Mouse (Mus musculus): ENCODE data around the gene Oxct1. TPM values are rescaled to one million over a fixed set of nuclear protein-coding genes. Genes with fewer than 3 reads are reported as not detected.
A peak's percentile ranks its signal among the peaks of the same experiment; 100 is the strongest.

Gene Oxct1
- total and polyA plus RNA-seq, 3 experiments: 304 to 1,524 (median 1,394) TPM

GRCm38 (mm10) chr15:3999144-3999543 is 27.0 kb upstream of the Oxct1 start:
- WGBS: 61% methylated on average over 2 of the region's 2 CpGs
- Histone ChIP-seq H3K4me1 (ENCODE audit: control insufficient read depth, insufficient read depth, low read length) (no peaks in the 10 kb centered on the region; the same call in none of the 2 replicates), H3K9ac (ENCODE audit: low read depth, low read length) (no peak overlapping the region), H3K4me3 (no peak overlapping the region), H3K79me2 (replicated peaks; ENCODE audit: control insufficient read depth, insufficient read depth, low read length) (no peaks in the 10 kb centered on the region), H3K36me3 (ENCODE audit: control insufficient read depth, insufficient read depth, low read length) (no peaks in the 10 kb centered on the region; the same call in 1 of the 2 replicates), H3K27me3 (ENCODE audit: control insufficient read depth, insufficient read depth, low read length) (no peaks in the 10 kb centered on the region), H3K27ac (no peak overlapping the region)
- DNase-seq: no peak
- TF ChIP-seq CTCF (IDR thresholded peaks at IDR 0.05): no peak
- TF ChIP-seq POLR2A (IDR thresholded peaks at IDR 0.05; ENCODE audit: insufficient read depth, low read depth, low read length): no peak
- no peak for TF ChIP-seq EP300 (IDR thresholded peaks at IDR 0.05; ENCODE audit: insufficient read depth, low read depth, low read length)
- intact Hi-C loops (cut with DNase I): no loop called here

DNA sequence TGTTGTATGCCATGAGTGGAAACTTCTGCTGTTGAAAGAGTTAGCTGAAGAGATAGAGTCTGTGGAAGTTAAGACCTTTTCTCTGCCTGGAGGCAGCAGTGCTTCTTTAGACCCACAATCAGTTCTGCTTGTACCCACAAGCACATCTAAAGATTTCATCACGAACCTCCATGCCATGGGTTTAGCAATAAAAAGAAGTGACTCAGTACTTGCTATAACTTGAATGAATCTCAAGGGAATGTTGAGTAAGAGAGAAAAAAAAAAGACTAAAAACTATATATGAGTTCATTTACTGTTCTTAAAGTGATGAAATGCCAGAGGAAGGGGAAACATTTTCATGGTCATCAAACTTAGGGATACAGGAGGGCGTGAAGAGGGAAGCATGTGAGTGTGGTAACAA is 25.6 kb upstream of the Oxct1 start:
- TF ChIP-seq EP300 (IDR thresholded peaks at IDR 0.05; ENCODE audit: insufficient read depth, low read depth, low read length): no peak
- TF ChIP-seq POLR2A (IDR thresholded peaks at IDR 0.05; ENCODE audit: insufficient read depth, low read depth, low read length): no peak
- TF ChIP-seq CTCF (IDR thresholded peaks at IDR 0.05): no peak
- Histone ChIP-seq H3K36me3 (ENCODE audit: control insufficient read depth, insufficient read depth, low read length) (no peaks in the 10 kb centered on the region), H3K27ac (no peak overlapping the region), H3K4me3 (no peak overlapping the region), H3K4me1 (ENCODE audit: control insufficient read depth, insufficient read depth, low read length) (no peaks in the 10 kb centered on the region; the same call in 1 of the 2 replicates), H3K27me3 (ENCODE audit: control insufficient read depth, insufficient read depth, low read length) (no peaks in the 10 kb centered on the region), H3K79me2 (replicated peaks; ENCODE audit: control insufficient read depth, insufficient read depth, low read length) (no peaks in the 10 kb centered on the region), H3K9ac (ENCODE audit: low read depth, low read length) (no peak overlapping the region)
- no peak for DNase-seq
- intact Hi-C loops (cut with DNase I): no loop called here
- 72% methylated on average over 2 of the region's 2 CpGs for WGBS

DNA sequence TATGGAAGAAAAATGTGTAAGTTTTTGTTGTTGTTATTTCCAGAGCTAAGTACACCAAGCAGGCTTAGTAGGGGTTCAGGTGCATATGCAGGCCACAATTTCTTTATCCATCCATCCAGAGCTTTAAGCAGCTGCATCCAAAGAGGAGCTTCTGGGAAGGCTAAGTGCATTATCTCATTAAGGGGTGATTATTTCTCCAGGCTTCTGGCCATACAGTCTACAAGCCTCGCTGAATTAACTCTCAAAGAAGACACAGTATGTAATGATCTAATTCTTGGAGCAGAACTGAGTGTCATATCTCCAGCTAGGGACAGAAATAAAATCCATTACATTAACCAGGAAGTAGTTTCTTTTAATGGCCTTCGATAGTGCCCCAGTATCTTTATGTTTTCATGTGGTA is 12.3 kb upstream of the Oxct1 start:
- TF ChIP-seq CTCF (IDR thresholded peaks at IDR 0.05): no peak
- TF ChIP-seq POLR2A (IDR thresholded peaks at IDR 0.05; ENCODE audit: insufficient read depth, low read depth, low read length): no peak
- no peak for TF ChIP-seq EP300 (IDR thresholded peaks at IDR 0.05; ENCODE audit: insufficient read depth, low read depth, low read length)
- WGBS: 46% methylated on average over 2 of the region's 2 CpGs
- H3K4me1 ChIP-seq (ENCODE audit: control insufficient read depth, insufficient read depth, low read length): no peaks in the 10 kb centered on the region
- intact Hi-C loops (cut with DNase I): no loop called here
- no peak overlapping the region for H3K4me3 ChIP-seq
- H3K36me3 ChIP-seq (ENCODE audit: control insufficient read depth, insufficient read depth, low read length): no peaks in the 10 kb centered on the region
- no peaks in the 10 kb centered on the region for H3K79me2 ChIP-seq (replicated peaks; ENCODE audit: control insufficient read depth, insufficient read depth, low read length)
- no peak for DNase-seq
- no peak overlapping the region for H3K9ac ChIP-seq (ENCODE audit: low read depth, low read length)
- no peak overlapping the region for H3K27ac ChIP-seq
- no peaks in the 10 kb centered on the region for H3K27me3 ChIP-seq (ENCODE audit: control insufficient read depth, insufficient read depth, low read length)

- Histone ChIP-seq H3K4me3 (no peak overlapping the region), H3K36me3 (ENCODE audit: control insufficient read depth, insufficient read depth, low read length) (0 out of 2 replicates have a peak, but pooled peaks cover 2% of the 10 kb centered on the region), H3K27ac (peak overlapping the region; percentile 67), H3K9ac (ENCODE audit: low read depth, low read length) (no peak overlapping the region), H3K4me1 (ENCODE audit: control insufficient read depth, insufficient read depth, low read length) (no peaks in the 10 kb centered on the region; the same call in 1 of the 2 replicates), H3K27me3 (ENCODE audit: control insufficient read depth, insufficient read depth, low read length) (no peaks in the 10 kb centered on the region), H3K79me2 (replicated peaks; ENCODE audit: control insufficient read depth, insufficient read depth, low read length) (no peaks in the 10 kb centered on the region)
- TF ChIP-seq POLR2A (IDR thresholded peaks at IDR 0.05; ENCODE audit: insufficient read depth, low read depth, low read length): no peak
- TF ChIP-seq CTCF (IDR thresholded peaks at IDR 0.05): no peak
- TF ChIP-seq EP300 (IDR thresholded peaks at IDR 0.05; ENCODE audit: insufficient read depth, low read depth, low read length): no peak
- intact Hi-C loops (cut with DNase I): no loop called here
- 44% methylated on average over 4 of the region's 4 CpGs for WGBS
- DNase-seq: no peak
Measured at GRCm38 (mm10) chr15:4020711-4021110, 5.5 kb upstream of the Oxct1 start.

DNA sequence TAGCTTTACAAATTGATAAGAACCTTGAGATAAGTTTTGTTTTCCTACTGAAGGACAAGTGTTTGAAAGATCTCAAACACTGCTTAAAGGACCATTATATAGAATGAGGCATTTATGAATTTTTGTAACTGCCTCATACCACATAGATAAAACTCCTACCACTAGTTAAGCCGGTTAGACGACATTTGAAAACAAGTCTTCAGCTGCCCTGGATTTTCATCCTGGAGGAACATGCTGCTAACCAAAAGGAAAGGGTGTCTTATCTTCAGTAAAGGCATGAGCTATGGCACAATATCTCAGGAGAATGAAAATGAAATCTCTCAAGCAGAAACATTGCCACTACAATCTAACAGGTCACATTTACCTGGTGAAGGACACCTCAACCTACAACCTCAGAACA is 2.4 kb upstream of the Oxct1 start:
- Histone ChIP-seq H3K4me1 (ENCODE audit: control insufficient read depth, insufficient read depth, low read length) (peaks cover 3% of the 10 kb centered on the region), H3K9ac (ENCODE audit: low read depth, low read length) (no peak overlapping the region), H3K4me3 (no peak overlapping the region), H3K36me3 (ENCODE audit: control insufficient read depth, insufficient read depth, low read length) (peaks cover 3% of the 10 kb centered on the region; the same call in 1 of the 2 replicates), H3K27ac (no peak overlapping the region; the same call in 1 of the 2 replicates), H3K79me2 (replicated peaks; ENCODE audit: control insufficient read depth, insufficient read depth, low read length) (no peaks in the 10 kb centered on the region), H3K27me3 (ENCODE audit: control insufficient read depth, insufficient read depth, low read length) (no peaks in the 10 kb centered on the region)
- intact Hi-C loops (cut with DNase I): no loop called here
- DNase-seq: no peak
- TF ChIP-seq POLR2A (IDR thresholded peaks at IDR 0.05; ENCODE audit: insufficient read depth, low read depth, low read length) (no peak), EP300 (IDR thresholded peaks at IDR 0.05; ENCODE audit: insufficient read depth, low read depth, low read length) (no peak), CTCF (IDR thresholded peaks at IDR 0.05) (no peak)
- WGBS: 76% methylated on average over 2 of the region's 2 CpGs

DNA sequence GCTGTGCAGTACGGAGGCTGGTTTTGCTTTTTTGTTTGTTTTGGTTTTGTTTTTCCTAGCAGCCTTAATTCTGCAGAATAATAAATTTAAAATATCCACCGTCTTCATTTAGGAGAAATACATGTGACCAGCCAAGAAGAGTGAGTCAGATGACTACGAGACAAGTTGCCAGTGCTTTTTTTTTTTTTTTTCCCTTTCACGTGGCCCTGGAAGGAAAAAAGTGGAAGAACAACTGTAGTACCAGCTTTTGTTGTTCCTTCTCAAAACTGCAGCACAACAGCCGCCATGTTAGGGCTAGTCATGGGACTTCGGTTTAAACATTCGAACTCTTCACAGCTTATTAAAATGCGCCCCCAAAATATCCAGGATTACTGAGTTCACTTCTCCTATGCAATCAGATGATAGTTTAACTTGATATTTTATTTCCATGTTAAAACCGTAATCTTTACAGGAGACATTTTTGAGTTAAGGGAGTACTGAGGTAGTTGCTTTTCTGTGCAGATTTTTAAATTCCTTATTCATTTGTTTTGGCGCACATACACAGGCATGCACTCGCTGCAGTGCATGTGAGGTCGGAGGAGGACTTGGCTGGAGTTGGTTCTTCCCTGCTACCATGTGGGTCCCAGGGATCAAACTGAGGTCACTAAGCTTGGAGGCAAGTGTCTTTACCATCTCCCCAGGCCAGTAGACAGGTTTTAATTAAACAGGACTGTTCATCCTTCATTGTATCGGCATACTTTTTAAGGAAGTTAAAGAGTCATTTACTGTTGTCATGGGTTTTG is 1.3 kb upstream of the Oxct1 start:
- Histone ChIP-seq H3K36me3 (ENCODE audit: control insufficient read depth, insufficient read depth, low read length) (peaks cover 6% of the 10 kb centered on the region; the same call in 1 of the 2 replicates), H3K4me3 (no peak overlapping the region), H3K4me1 (ENCODE audit: control insufficient read depth, insufficient read depth, low read length) (peaks cover 3% of the 10 kb centered on the region), H3K9ac (ENCODE audit: low read depth, low read length) (no peak overlapping the region), H3K79me2 (replicated peaks; ENCODE audit: control insufficient read depth, insufficient read depth, low read length) (no peaks in the 10 kb centered on the region), H3K27ac (peak overlapping the region; percentile 96), H3K27me3 (ENCODE audit: control insufficient read depth, insufficient read depth, low read length) (no peaks in the 10 kb centered on the region)
- no peak for DNase-seq
- intact Hi-C loops (cut with DNase I): loop anchor here (5.0 kb wide), 1 partner anchor 68 kb away; no protein-coding TSS in a partner anchor
- 54% methylated on average over 13 of the region's 13 CpGs for WGBS
- TF ChIP-seq POLR2A (IDR thresholded peaks at IDR 0.05; ENCODE audit: insufficient read depth, low read depth, low read length): no peak
- TF ChIP-seq EP300 (IDR thresholded peaks at IDR 0.05; ENCODE audit: insufficient read depth, low read depth, low read length): 0 out of 2 replicates have a peak, but pooled peaks have one; percentile 21
